Mouse (Mus musculus) heart, adult 2 months (tissue): ENCODE results near the gene Zc3h12d. TPM values are rescaled to one million over a fixed set of nuclear protein-coding genes. Genes with fewer than 3 reads are reported as not detected.

Source experiments
- DNase-seq, 2 experiments: peaks; one replicate each; pipeline ENCODE4 v3.0.0; 2021
- H3K27ac ChIP-seq: fragments of 200-600 bp; 2 replicates; pipeline ENCODE4 v1.8.1; 2022
- H3K27me3 ChIP-seq: fragments of 200-500 bp; 2 replicates; pipeline ENCODE4 v1.6.1; 2012; ENCODE audit warnings: mild to moderate bottlenecking, low read length, inconsistent platforms, mixed read lengths; ENCODE audit not compliant: control insufficient read depth, insufficient read depth
- H3K36me3 ChIP-seq: fragments of 200-500 bp; 2 replicates; pipeline ENCODE4 v1.6.1; 2012; ENCODE audit warnings: low read length, inconsistent platforms; ENCODE audit not compliant: control insufficient read depth, insufficient read depth
- H3K4me1 ChIP-seq: fragments of 200-500 bp; 2 replicates; pipeline ENCODE4 v1.6.1; 2011; ENCODE audit warnings: low read length; ENCODE audit not compliant: control insufficient read depth, insufficient read depth
- H3K4me3 ChIP-seq: fragments of 200-600 bp; 2 replicates; pipeline ENCODE4 v1.8.1; 2022
- H3K79me2 ChIP-seq: fragments of 200-500 bp; replicated peaks from 2 replicates; pipeline ENCODE4 v1.6.1; 2012; ENCODE audit warnings: mild to moderate bottlenecking, inconsistent platforms, low read length, moderate library complexity, mixed read lengths; ENCODE audit not compliant: control insufficient read depth, insufficient read depth
- H3K9ac ChIP-seq: fragments of 200-500 bp; 2 replicates; pipeline ENCODE4 v1.6.1; 2012; ENCODE audit warnings: low read depth, mild to moderate bottlenecking, control low read depth, inconsistent platforms, low read length, mixed read lengths
- CTCF ChIP-seq: fragments of 200-600 bp; IDR thresholded peaks from 2 replicates; pipeline ENCODE4 v1.8.1; 2022; ENCODE audit warnings: antibody characterized with exemption, mild to moderate bottlenecking, moderate library complexity
- EP300 ChIP-seq: fragments of 200-500 bp; IDR thresholded peaks from 2 replicates; pipeline ENCODE4 v1.6.1; 2011; ENCODE audit warnings: low read depth, low read length, control low read depth; ENCODE audit not compliant: insufficient read depth
- POLR2A ChIP-seq: fragments of 200-500 bp; IDR thresholded peaks from 2 replicates; pipeline ENCODE4 v1.6.1; 2011; ENCODE audit warnings: mild to moderate bottlenecking, low read depth, low read length, control low read depth; ENCODE audit not compliant: insufficient read depth
- WGBS: fragments of 180-500 bp; shearing (Covaris S2); methylation state at CpG from one replicate; pipeline ENCODE4 v1.1.7; 2018; 5-methylcytosine and 5-hydroxymethylcytosine counted together
- intact Hi-C: fragments of 180-260 bp; cut with DNase I; formaldehyde crosslinking; loops from one replicate; pipeline ENCODE4 v1.15.1; 2025
- polyA plus RNA-seq: library from polyadenylated mRNA; depleted of rRNA; stranded (reverse); fragments of >200 nt; gene quantifications from 2 replicates; pipeline ENCODE4 v1.2.3, GENCODE M21; 2012
- total RNA-seq, 2 experiments: library from RNA; stranded (reverse); gene quantifications; 2 replicates each; pipeline ENCODE4 v1.2.3; 2021

The Zc3h12d gene
- total and polyA plus RNA-seq, 3 experiments, result 0.21 to 0.35 (median 0.32) TPM

DNA sequence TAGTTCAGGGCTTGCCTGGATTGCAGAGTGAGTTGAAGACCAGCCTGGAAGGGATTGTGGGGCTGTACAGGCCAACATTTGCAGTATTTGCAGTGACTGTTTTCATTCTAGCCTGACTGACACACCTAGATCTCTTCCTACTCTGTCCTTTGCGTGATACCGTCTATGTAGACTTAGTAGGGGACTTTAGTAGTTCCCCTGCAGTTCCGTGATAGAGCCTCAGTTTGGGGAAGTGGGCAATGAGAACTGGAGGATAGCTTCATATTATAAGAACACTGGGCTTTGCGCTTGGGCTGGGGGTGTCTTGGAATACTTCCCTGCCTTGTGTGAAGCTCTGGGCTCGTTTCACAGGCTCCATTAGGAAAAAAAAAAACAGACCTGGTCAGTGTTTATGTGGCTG lies 12.1 kb upstream of the Zc3h12d start:
- no peaks in the 10 kb centered on the region for H3K79me2 ChIP-seq
- TF ChIP-seq POLR2A (no peak), EP300 (no peak), CTCF (no peak)
- H3K27ac ChIP-seq, result no peak overlapping the region
- no peaks in the 10 kb centered on the region for H3K27me3 ChIP-seq
- DNase-seq, result no peak
- no peaks in the 10 kb centered on the region; the same call in 1 of the 2 replicates for H3K4me1 ChIP-seq
- H3K4me3 ChIP-seq, result no peak overlapping the region
- 89% methylated on average over 5 of the region's 5 CpGs for WGBS
- no peak overlapping the region for H3K9ac ChIP-seq
- intact Hi-C loops, result no loop called here
- H3K36me3 ChIP-seq, result peaks cover 4% of the 10 kb centered on the region

DNA sequence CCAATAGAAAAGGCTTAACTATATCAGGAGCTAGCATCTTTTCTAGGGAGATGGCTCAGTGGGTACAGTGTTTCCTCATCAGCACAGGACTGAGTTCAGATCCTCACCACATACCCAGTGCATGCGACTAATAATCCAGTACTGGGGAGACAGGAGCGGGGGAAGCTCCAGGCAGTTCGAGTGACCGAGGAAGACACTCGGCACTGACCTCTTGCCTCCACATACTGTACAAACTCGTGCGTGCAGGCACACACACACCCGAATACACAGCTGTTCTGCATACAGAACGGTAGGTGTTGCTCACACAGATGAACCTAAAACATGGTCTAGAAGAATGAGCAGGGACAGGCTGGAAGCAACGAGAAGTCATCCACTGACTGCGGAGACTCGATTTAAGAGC lies 10.3 kb upstream of the Zc3h12d start:
- intact Hi-C loops, result no loop called here
- Histone ChIP-seq H3K4me3 (no peak overlapping the region), H3K36me3 (no peaks in the 10 kb centered on the region; the same call in 1 of the 2 replicates), H3K27ac (no peak overlapping the region), H3K27me3 (no peaks in the 10 kb centered on the region), H3K4me1 (no peaks in the 10 kb centered on the region), H3K79me2 (no peaks in the 10 kb centered on the region), H3K9ac (no peak overlapping the region)
- no peak for DNase-seq
- WGBS, result 92% methylated on average over 12 of the region's 12 CpGs
- TF ChIP-seq CTCF (no peak), EP300 (no peak), POLR2A (no peak)

DNA sequence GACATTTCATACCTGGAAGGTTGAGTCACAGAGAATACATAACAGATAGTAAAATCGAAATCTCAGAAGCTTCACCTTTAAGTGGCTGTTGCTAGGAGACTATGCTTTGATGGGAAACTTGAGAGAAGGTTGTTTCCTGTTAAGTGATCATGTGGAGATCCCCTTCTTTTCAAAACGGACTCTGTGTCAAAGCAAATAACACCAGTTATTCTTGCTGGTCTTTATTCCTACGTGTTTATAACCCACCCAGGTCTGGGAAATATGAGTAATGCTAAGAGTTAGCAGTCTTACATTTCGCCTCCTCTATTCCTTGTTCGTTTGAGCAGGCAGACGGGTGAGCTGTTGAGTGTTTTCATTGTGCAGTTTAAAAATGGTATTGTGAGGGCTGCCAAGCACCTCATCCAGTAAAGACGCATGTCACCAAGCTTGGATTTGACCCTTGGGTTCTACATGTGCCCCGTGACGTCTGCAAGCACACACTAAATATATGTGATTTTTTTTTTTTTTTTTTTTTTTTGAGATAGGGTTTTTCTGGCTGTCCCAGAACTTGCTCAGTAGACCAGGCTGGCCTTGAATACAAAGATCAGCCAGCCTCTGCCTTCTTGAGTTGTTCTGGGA lies 7.5 kb upstream of the Zc3h12d start:
- Histone ChIP-seq H3K79me2 (no peaks in the 10 kb centered on the region), H3K27ac (no peak overlapping the region), H3K36me3 (no peaks in the 10 kb centered on the region; the same call in 1 of the 2 replicates), H3K4me1 (no peaks in the 10 kb centered on the region), H3K4me3 (no peak overlapping the region), H3K9ac (no peak overlapping the region), H3K27me3 (no peaks in the 10 kb centered on the region)
- intact Hi-C loops, result no loop called here
- WGBS, result 83% methylated on average over 9 of the region's 9 CpGs
- DNase-seq, result no peak
- TF ChIP-seq POLR2A (no peak), EP300 (no peak), CTCF (no peak)

DNA sequence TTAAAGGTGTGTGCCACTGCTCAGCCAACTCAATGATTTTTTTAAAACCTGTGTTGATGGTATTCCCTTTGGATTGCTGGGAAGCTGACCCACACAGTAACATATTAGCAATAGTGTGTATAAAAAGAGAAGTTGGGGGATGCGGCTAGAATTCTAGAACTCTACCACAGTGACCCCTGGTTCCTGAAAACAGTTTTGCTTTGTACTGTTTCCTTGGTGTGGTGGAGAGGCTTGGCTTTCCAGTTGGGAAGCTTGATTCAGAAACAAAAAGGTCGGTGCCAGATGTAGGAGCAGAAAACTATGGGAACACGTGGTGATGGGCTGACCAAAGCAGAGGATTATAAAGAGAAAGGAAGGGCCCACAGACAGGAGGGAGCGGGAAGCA lies 7.0 kb upstream of the Zc3h12d start:
- Histone ChIP-seq H3K4me3 (no peak overlapping the region), H3K36me3 (no peaks in the 10 kb centered on the region; the same call in 1 of the 2 replicates), H3K79me2 (no peaks in the 10 kb centered on the region), H3K27me3 (no peaks in the 10 kb centered on the region), H3K27ac (no peak overlapping the region), H3K9ac (no peak overlapping the region), H3K4me1 (no peaks in the 10 kb centered on the region)
- intact Hi-C loops, result no loop called here
- WGBS, result 93% methylated on average over 4 of the region's 4 CpGs
- TF ChIP-seq EP300 (no peak), POLR2A (no peak), CTCF (no peak)
- no peak for DNase-seq

DNA sequence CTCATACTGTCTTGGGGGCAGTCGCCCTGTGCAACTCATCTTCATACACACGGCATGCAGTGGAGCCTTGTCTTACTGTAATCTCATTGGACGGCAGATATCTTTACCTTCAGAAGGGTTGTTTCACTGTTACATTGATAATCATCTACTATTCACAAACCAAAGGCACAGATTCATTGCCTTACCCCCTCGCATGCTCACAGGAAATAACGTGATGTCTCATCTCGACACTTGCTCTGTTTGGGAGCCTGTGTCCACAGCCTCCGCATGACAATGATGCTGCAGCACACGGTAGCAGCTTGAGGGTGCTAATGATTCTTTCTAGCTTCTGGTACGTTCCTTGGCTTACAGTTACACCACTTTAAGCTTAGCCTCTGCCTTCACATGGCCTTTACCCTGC lies 6.2 kb upstream of the Zc3h12d start:
- H3K4me3 ChIP-seq, result no peak overlapping the region
- no peak overlapping the region for H3K27ac ChIP-seq
- TF ChIP-seq CTCF, result no peak
- no peak for TF ChIP-seq POLR2A
- TF ChIP-seq EP300, result no peak
- H3K79me2 ChIP-seq, result no peaks in the 10 kb centered on the region
- H3K9ac ChIP-seq, result no peak overlapping the region
- H3K27me3 ChIP-seq, result no peaks in the 10 kb centered on the region
- H3K36me3 ChIP-seq, result no peaks in the 10 kb centered on the region; the same call in 1 of the 2 replicates
- 89% methylated on average over 9 of the region's 9 CpGs for WGBS
- no peak for DNase-seq
- H3K4me1 ChIP-seq, result no peaks in the 10 kb centered on the region
- intact Hi-C loops, result no loop called here

DNA sequence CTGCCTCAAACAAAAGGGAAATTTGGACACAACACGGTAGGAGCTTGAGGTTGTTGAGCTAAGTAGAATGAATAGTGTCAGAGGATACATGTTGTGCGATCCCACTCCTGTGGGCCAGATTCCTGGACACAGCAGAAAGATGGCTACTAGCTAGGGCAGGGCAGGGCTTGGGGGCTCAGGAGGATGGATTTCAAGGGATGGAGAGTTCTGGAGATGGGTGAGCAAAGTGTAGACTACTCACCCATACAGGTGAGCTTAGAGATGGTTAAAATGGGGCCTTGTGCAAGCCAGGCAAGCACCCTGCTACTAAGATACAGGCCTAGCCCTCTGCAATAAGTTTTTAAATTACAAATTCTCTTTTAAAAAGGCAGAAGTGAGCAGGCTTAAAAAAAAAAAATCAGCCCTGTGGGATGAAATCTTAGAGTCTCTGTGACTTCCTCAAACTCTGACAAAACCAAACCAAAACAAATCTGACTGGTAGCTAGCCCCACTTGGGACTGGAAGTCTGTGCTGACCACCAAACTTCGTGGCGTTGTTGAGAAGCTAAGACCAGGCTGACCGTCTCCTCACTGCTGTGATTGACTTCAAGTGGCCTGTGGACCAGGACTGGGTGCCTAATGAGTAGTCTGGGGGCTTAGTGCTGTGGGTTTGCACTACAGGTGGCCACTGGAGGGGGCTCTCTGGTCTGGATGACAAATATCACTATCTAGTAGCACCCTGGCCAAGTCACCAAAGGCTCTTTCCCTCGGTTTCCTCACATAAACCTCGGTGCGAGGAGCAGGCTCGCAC lies 1.3 kb downstream of the Zc3h12d start:
- Histone ChIP-seq H3K4me1 (peaks cover 4% of the 10 kb centered on the region), H3K9ac (no peak overlapping the region), H3K4me3 (no peak overlapping the region), H3K27me3 (no peaks in the 10 kb centered on the region), H3K27ac (no peak overlapping the region; the same call in 1 of the 2 replicates), H3K36me3 (no peaks in the 10 kb centered on the region), H3K79me2 (no peaks in the 10 kb centered on the region)
- intact Hi-C loops, result no loop called here
- DNase-seq, result peak; percentile 28 to 41
- 82% methylated on average over 9 of the region's 9 CpGs for WGBS
- TF ChIP-seq POLR2A (no peak), EP300 (no peak), CTCF (no peak)
